In the genomic region with DNA sequence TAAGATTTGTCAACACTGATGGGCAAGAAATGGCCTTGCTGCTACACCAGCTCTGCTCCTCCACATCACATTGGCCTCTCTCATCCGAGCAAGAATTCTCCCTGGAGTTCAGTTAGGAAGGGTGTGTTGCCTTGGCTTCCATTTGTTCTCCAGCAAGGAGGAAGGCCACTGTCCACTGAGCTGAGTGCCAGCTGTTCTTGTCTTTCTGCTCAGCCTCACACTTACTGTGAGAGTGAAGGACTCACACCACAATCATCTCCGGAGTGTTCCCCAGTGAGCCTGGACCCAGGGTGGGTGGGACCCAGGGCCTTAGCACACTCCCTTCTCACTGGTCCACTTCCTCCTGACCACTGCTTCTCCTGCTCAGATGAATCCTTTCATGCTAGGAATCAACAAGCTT, we compare ENCODE assay signal across 22 mouse cellular contexts. TPM values are rescaled to one million over a fixed set of nuclear protein-coding genes. Genes with fewer than 3 reads are reported as not detected.
"Had no signal": no experiment of that assay in that cellular context is flagged by ENCODE, and none has a peak within 500 bp of the region (broad histone marks: within the 10 kb centered on the region; RNA-seq: fewer than 3 reads in every experiment).

No protein-coding gene starts in this region.

- H3K36me3 ChIP-seq: midbrain, embryonic 10.5 days; midbrain, embryonic 12.5 days; neural tube, embryonic 12.5 days; stomach, embryonic 15.5 days had no signal

- H3K27me3 ChIP-seq: midbrain, embryonic 12.5 days; neural tube, embryonic 12.5 days; stomach, embryonic 15.5 days had no signal

- H3K4me3 ChIP-seq: midbrain, embryonic 10.5 days; midbrain, embryonic 12.5 days; neural tube, embryonic 12.5 days; stomach, embryonic 15.5 days had no signal

- DNase-seq: lung, adult 18-20 months; lung, embryonic 14.5 days; lung, postnatal 10 days; lung, postnatal 4 days; midbrain, embryonic 14.5 days; right cerebral cortex, postnatal 14 days; thymus, adult 2 months; thymus, postnatal 25 days; thymus, postnatal 4 days had no signal

- ATAC-seq: midbrain, embryonic 16.5 days had no signal

- H3K4me2 ChIP-seq: lung, embryonic 14.5 days; midbrain, embryonic 12.5 days; neural tube, embryonic 12.5 days; stomach, embryonic 15.5 days had no signal

RNA-seq across cellular contexts. Expression of a gene that starts 8.7 kb away (rescaled TPM):
- total RNA-seq: megakaryocyte-erythroid progenitor cell, adult 5-6 weeks; neutrophil, adult 5-6 weeks had no signal

RNA-seq across cellular contexts. Expression of a gene that starts 23.8 kb away (rescaled TPM):
- total RNA-seq: megakaryocyte, adult 5-6 weeks; megakaryocyte-erythroid progenitor cell, adult 5-6 weeks; neutrophil, adult 5-6 weeks had no signal
- polyA plus RNA-seq: liver, embryonic 16.5 days; lung, embryonic 14.5 days; lung, embryonic 16.5 days; midbrain, embryonic 10.5 days; midbrain, embryonic 12.5 days; midbrain, embryonic 14.5 days; midbrain, embryonic 16.5 days; neural tube, embryonic 12.5 days; neural tube, embryonic 14.5 days; spleen, adult 2 months; urinary bladder, adult 2 months had no signal

RNA-seq across cellular contexts. Expression of a gene that starts 46.2 kb away (rescaled TPM):
- total RNA-seq: megakaryocyte, adult 5-6 weeks; megakaryocyte-erythroid progenitor cell, adult 5-6 weeks; neutrophil, adult 5-6 weeks had no signal
- polyA plus RNA-seq: liver, embryonic 16.5 days; lung, embryonic 14.5 days; midbrain, embryonic 10.5 days; midbrain, embryonic 12.5 days; midbrain, embryonic 14.5 days; midbrain, embryonic 16.5 days; neural tube, embryonic 12.5 days; neural tube, embryonic 14.5 days; spleen, adult 2 months; urinary bladder, adult 2 months had no signal
